Mouse (Mus musculus) liver, embryonic 14.5 days (tissue): Measurements from ENCODE around the gene Tmem189.

Source experiments
- CTCF ChIP-seq: IDR thresholded peaks from 2 replicates; pipeline ENCODE4 v1.5.1; 2016; ENCODE audit warnings: antibody characterized with exemption, low read depth, control low read depth
- EP300 ChIP-seq: IDR thresholded peaks from 2 replicates; pipeline ENCODE4 v1.6.1; 2016; ENCODE audit warnings: antibody characterized with exemption, low read depth

GRCm38 (mm10) chr2:167633537-167633872 is 56.1 kb downstream of the Tmem189 start:
- TF ChIP-seq CTCF (no peak), EP300 (no peak)
